Mouse (Mus musculus): ENCODE measurements around the gene Phf23. TPM values are rescaled to one million over a fixed set of nuclear protein-coding genes. Genes with fewer than 3 reads are reported as not detected.
"Not testable (repeated sequence)": the region's sequence is repeated elsewhere in the genome, so short reads cannot be mapped to it uniquely, and the experiment has no call there.

The Phf23 gene
- total RNA-seq, 2 experiments from 2014 or later = 22.6 to 25.3 TPM

GRCm38 (mm10) chr11:69996161-69997061 is 834 bp downstream of the Phf23 start:
- intact Hi-C loops (cut with DNase I) = loop anchor here (2.0 to 10.0 kb wide), 2 partner anchors 16 to 592 kb away; partner anchors contain the start of gene Ctdnep1
- peak; percentile 47 for DNase-seq (ENCODE audit: low spot score)

- DNase-seq (ENCODE audit: low spot score) = peak; percentile 83
- intact Hi-C loops (cut with DNase I) = loop anchor here (2.0 to 10.0 kb wide), 2 partner anchors 16 to 592 kb away; partner anchors contain the start of gene Ctdnep1
Observed at GRCm38 (mm10) chr11:69997070-69997509, 1.5 kb downstream of the Phf23 start.

GRCm38 (mm10) chr11:69998567-69999491 is 3.3 kb downstream of the Phf23 start:
- no peak for DNase-seq (ENCODE audit: low spot score)
- intact Hi-C loops (cut with DNase I) = loop anchor here (10.0 kb wide), 1 partner anchor 594 kb away; no protein-coding TSS in a partner anchor

- DNase-seq (ENCODE audit: low spot score) = no peak
- intact Hi-C loops (cut with DNase I) = loop anchor here (10.0 kb wide), 1 partner anchor 595 kb away; no protein-coding TSS in a partner anchor
Observed at GRCm38 (mm10) chr11:69999666-70000065, 4.1 kb downstream of the Phf23 start.

GRCm38 (mm10) chr11:70000396-70000898 is 4.9 kb downstream of the Phf23 start, which contains the start of gene Dvl2:
Gene Dvl2 (plus strand): TSS chr11:70000595.
- intact Hi-C loops (cut with DNase I) = no loop called here
- peak; percentile 81 for DNase-seq (ENCODE audit: low spot score)

GRCm38 (mm10) chr11:70001159-70001558 is 5.6 kb downstream of the Phf23 start:
- intact Hi-C loops (cut with DNase I) = no loop called here
- no peak for DNase-seq (ENCODE audit: low spot score)

GRCm38 (mm10) chr11:70001865-70002264 is 6.3 kb downstream of the Phf23 start:
- DNase-seq (ENCODE audit: low spot score) = no peak
- intact Hi-C loops (cut with DNase I) = no loop called here

- intact Hi-C loops (cut with DNase I) = no loop called here
- no peak for DNase-seq (ENCODE audit: low spot score)
Observed at GRCm38 (mm10) chr11:70002471-70002870, 6.9 kb downstream of the Phf23 start.

GRCm38 (mm10) chr11:70005521-70005920 is 9.9 kb downstream of the Phf23 start:
- no peak for DNase-seq (ENCODE audit: low spot score)
- intact Hi-C loops (cut with DNase I) = loop anchor here (5.0 kb wide), 1 partner anchor 73 kb away; no protein-coding TSS in a partner anchor

GRCm38 (mm10) chr11:70010033-70010432 is 14.5 kb downstream of the Phf23 start:
- intact Hi-C loops (cut with DNase I) = loop anchor here (10.0 kb wide), 1 partner anchor 645 kb away; the partner anchor contains the start of genes Eno3 and Pfn1
- no peak for DNase-seq (ENCODE audit: low spot score)

- DNase-seq (ENCODE audit: low spot score) = no peak
- intact Hi-C loops (cut with DNase I) = loop anchor here (10.0 kb wide), 1 partner anchor 644 kb away; the partner anchor contains the start of genes Eno3 and Pfn1
Observed at GRCm38 (mm10) chr11:70010548-70010947, 15.0 kb downstream of the Phf23 start.

GRCm38 (mm10) chr11:70010961-70011360 is 15.4 kb downstream of the Phf23 start:
- intact Hi-C loops (cut with DNase I) = loop anchor here (10.0 kb wide), 1 partner anchor 644 kb away; the partner anchor contains the start of genes Eno3 and Pfn1
- DNase-seq (ENCODE audit: low spot score) = no peak

- intact Hi-C loops (cut with DNase I) = loop anchor here (10.0 kb wide), 1 partner anchor 642 kb away; the partner anchor contains the start of genes Eno3 and Pfn1
- DNase-seq (ENCODE audit: low spot score) = no peak
Observed at GRCm38 (mm10) chr11:70012931-70013330, 17.4 kb downstream of the Phf23 start.

GRCm38 (mm10) chr11:70013408-70013807 is 17.8 kb downstream of the Phf23 start:
- no peak for DNase-seq (ENCODE audit: low spot score)
- intact Hi-C loops (cut with DNase I) = loop anchor here (10.0 kb wide), 1 partner anchor 641 kb away; the partner anchor contains the start of genes Eno3 and Pfn1

GRCm38 (mm10) chr11:70014051-70014450 is 18.5 kb downstream of the Phf23 start:
- intact Hi-C loops (cut with DNase I) = loop anchor here (10.0 kb wide), 1 partner anchor 641 kb away; the partner anchor contains the start of genes Eno3 and Pfn1
- no peak for DNase-seq (ENCODE audit: low spot score)

- peak; percentile 82 for DNase-seq (ENCODE audit: low spot score)
- intact Hi-C loops (cut with DNase I) = loop anchor here (10.0 kb wide), 1 partner anchor 640 kb away; the partner anchor contains the start of genes Eno3 and Pfn1
Observed at GRCm38 (mm10) chr11:70014880-70015558, 19.4 kb downstream of the Phf23 start, which contains the start of gene Acadvl. Gene Acadvl (minus strand): TSS chr11:70015411.

GRCm38 (mm10) chr11:70015677-70016076 is 20.1 kb downstream of the Phf23 start:
- DNase-seq (ENCODE audit: low spot score) = no peak
- intact Hi-C loops (cut with DNase I) = loop anchor here (10.0 kb wide), 1 partner anchor 639 kb away; the partner anchor contains the start of genes Eno3 and Pfn1

GRCm38 (mm10) chr11:70016177-70016576 is 20.6 kb downstream of the Phf23 start:
- intact Hi-C loops (cut with DNase I) = loop anchor here (10.0 kb wide), 1 partner anchor 639 kb away; the partner anchor contains the start of genes Eno3 and Pfn1
- DNase-seq (ENCODE audit: low spot score) = not testable (repeated sequence)

All from heart, postnatal 25 days (tissue).